Mouse (Mus musculus): Measurements from ENCODE around the gene Camta1. TPM values are rescaled to one million over a fixed set of nuclear protein-coding genes. Genes with fewer than 3 reads are reported as not detected.
"Not testable (repeated sequence)": the region's sequence is repeated elsewhere in the genome, so short reads cannot be mapped to it uniquely, and the experiment has no call there.

The Camta1 gene
- polyA plus RNA-seq, 1 experiment from 2014 or later: 150 TPM

GRCm38 (mm10) chr4:150914290-150914733 lies 947.4 kb downstream of the Camta1 start, which contains the start of the genes Park7 and Tnfrsf9:
Park7 (minus strand) TSS chr4:150914437.
Tnfrsf9 (plus strand) TSS chr4:150914562.
- peak within 1 kb of the TSS; percentile 22; the same call in 1 of the 2 replicates for H3K27ac ChIP-seq (ENCODE audit: low read depth, low read length)
- no peaks in the 10 kb centered on the region for H3K36me3 ChIP-seq (ENCODE audit: control insufficient read depth, insufficient read depth, low read length)
- H3K4me1 ChIP-seq (ENCODE audit: control insufficient read depth, insufficient read depth, low read length): peaks cover 9% of the 10 kb centered on the region
- peak; percentile 86 for ATAC-seq (ENCODE audit: low FRiP score)
- H3K27me3 ChIP-seq (ENCODE audit: control insufficient read depth, insufficient read depth, low read length): no peaks in the 10 kb centered on the region
- H3K4me3 ChIP-seq (ENCODE audit: low read depth, low read length): peak within 1 kb of the TSS; percentile 51
- H3K4me2 ChIP-seq: peak within 1 kb of the TSS; percentile 71
- peak within 1 kb of the TSS; percentile 80 for H3K9ac ChIP-seq (ENCODE audit: low read length)
- no peaks in the 10 kb centered on the region for H3K9me3 ChIP-seq (ENCODE audit: control insufficient read depth, low read length)
- under 1% methylated on average over 48 of the region's 48 CpGs for WGBS
- peak; percentile 99 for DNase-seq (ENCODE audit: low spot score, missing footprints)

GRCm38 (mm10) chr4:150913743-150914142 lies 947.9 kb downstream of the Camta1 start:
- Histone ChIP-seq H3K36me3 (ENCODE audit: control insufficient read depth, insufficient read depth, low read length) (no peaks in the 10 kb centered on the region), H3K9ac (ENCODE audit: low read length) (peak overlapping the region; percentile 65), H3K4me3 (ENCODE audit: low read depth, low read length) (peak overlapping the region; percentile 51), H3K9me3 (ENCODE audit: control insufficient read depth, low read length) (no peaks in the 10 kb centered on the region), H3K27me3 (ENCODE audit: control insufficient read depth, insufficient read depth, low read length) (no peaks in the 10 kb centered on the region), H3K27ac (ENCODE audit: low read depth, low read length) (0 out of 2 replicates have a peak overlapping the region, but pooled peaks have one; percentile 22), H3K4me2 (peak overlapping the region; percentile 55), H3K4me1 (ENCODE audit: control insufficient read depth, insufficient read depth, low read length) (peaks cover 12% of the 10 kb centered on the region)
- 21% methylated on average over 12 of the region's 12 CpGs for WGBS
- no peak for ATAC-seq (ENCODE audit: low FRiP score)
- DNase-seq (ENCODE audit: low spot score, missing footprints): peak; percentile 90

DNA sequence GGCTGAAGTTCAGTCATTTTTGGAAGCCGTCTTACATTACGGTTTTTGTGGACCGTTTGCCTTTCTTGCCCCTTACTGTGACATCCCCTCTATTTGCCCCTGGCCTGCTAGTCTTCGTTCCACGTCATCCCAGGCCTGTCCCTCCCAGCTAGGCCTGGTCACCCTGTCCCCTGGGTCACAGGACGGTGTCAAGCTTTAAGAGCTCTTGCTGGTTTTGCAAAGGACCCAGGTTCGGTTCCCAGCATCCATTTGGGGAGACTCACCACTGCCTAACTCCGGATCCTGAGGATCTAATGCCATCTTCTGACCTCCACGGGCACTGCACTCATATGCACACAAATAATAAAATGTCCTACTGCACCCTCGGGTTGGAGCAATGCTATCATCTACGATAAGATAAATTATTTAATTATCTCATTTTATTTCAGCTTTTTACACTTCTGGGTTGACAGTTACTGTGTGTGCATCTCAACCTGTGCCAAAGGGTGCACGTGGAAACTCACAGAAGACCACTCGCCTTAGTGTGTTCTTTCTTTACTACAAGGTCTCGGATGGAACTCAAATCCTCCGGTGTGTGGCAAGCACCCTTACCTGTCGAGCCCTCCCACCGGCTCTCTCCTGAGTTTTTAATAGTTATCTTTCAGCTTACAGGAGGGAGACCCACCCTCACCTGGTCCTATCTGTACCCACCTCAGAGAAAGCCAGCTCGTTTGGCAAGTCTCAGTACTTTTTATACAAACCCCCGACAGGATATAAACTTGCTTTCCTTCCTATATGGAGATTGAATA lies 951.3 kb downstream of the Camta1 start:
- Histone ChIP-seq H3K4me1 (ENCODE audit: control insufficient read depth, insufficient read depth, low read length) (peaks cover 10% of the 10 kb centered on the region), H3K9me3 (ENCODE audit: control insufficient read depth, low read length) (no peaks in the 10 kb centered on the region), H3K4me3 (ENCODE audit: low read depth, low read length) (peak overlapping the region; percentile 82; the same call in 1 of the 2 replicates), H3K27me3 (ENCODE audit: control insufficient read depth, insufficient read depth, low read length) (no peaks in the 10 kb centered on the region), H3K4me2 (peak overlapping the region; percentile 51), H3K36me3 (ENCODE audit: control insufficient read depth, insufficient read depth, low read length) (no peaks in the 10 kb centered on the region; the same call in 1 of the 2 replicates), H3K27ac (ENCODE audit: low read depth, low read length) (no peak overlapping the region), H3K9ac (ENCODE audit: low read length) (peak overlapping the region; percentile 89; the same call in 1 of the 2 replicates)
- ATAC-seq (ENCODE audit: low FRiP score) (peak; percentile 30), DNase-seq (ENCODE audit: low spot score, missing footprints) (no peak)
- WGBS: 84% methylated on average over 19 of the region's 19 CpGs

DNA sequence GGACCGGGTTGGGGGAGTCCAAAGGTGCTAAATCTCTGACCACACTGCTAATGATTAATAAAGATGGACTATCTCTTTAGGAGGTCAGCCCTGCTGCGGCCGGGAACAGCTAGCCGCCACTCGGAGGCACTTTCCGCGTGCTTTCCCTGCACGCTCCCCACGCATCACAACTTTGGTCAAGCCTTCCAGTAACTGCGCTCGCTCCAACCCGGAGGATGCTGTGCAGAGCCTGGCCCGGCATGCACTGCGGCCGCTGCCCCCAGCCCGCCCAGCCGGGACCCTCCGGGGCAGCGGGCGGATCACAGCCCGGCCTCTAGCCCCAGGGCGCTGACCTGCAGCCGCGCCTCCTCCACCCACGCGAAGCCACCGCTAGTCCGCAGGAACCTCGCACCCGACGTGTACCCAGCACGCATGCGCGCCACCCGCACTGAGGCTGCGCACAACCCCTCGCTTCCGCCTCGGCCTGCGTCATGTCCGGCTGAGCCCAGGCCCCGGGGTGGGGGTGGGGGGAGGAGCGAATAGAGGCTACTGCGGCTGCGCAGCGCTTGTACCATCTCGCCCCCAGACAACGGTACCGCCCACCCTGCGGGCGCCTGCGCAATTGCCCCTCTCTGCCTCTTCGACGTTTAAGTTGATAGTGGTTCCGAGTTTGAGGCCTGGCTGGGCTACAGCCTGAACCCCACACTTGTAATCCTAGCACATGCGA lies 952.1 kb downstream of the Camta1 start:
- peak overlapping the region; percentile 51 for H3K4me2 ChIP-seq
- under 1% methylated on average over 53 of the region's 56 CpGs for WGBS
- no peaks in the 10 kb centered on the region for H3K27me3 ChIP-seq (ENCODE audit: control insufficient read depth, insufficient read depth, low read length)
- H3K4me3 ChIP-seq (ENCODE audit: low read depth, low read length): peak overlapping the region; percentile 82
- H3K27ac ChIP-seq (ENCODE audit: low read depth, low read length): peak overlapping the region; percentile 76
- DNase-seq (ENCODE audit: low spot score, missing footprints) (peak; percentile 100), ATAC-seq (ENCODE audit: low FRiP score) (peak; percentile 92)
- H3K4me1 ChIP-seq (ENCODE audit: control insufficient read depth, insufficient read depth, low read length): peaks cover 3% of the 10 kb centered on the region; the same call in 1 of the 2 replicates
- H3K9me3 ChIP-seq (ENCODE audit: control insufficient read depth, low read length): no peaks in the 10 kb centered on the region
- no peaks in the 10 kb centered on the region; the same call in 1 of the 2 replicates for H3K36me3 ChIP-seq (ENCODE audit: control insufficient read depth, insufficient read depth, low read length)
- H3K9ac ChIP-seq (ENCODE audit: low read length): peak overlapping the region; percentile 89

- H3K9me3 ChIP-seq (ENCODE audit: control insufficient read depth, low read length); H3K36me3 ChIP-seq (ENCODE audit: control insufficient read depth, insufficient read depth, low read length); H3K27ac ChIP-seq (ENCODE audit: low read depth, low read length); H3K27me3 ChIP-seq (ENCODE audit: control insufficient read depth, insufficient read depth, low read length); H3K9ac ChIP-seq (ENCODE audit: low read length); DNase-seq (ENCODE audit: low spot score, missing footprints); ATAC-seq (ENCODE audit: low FRiP score); H3K4me3 ChIP-seq (ENCODE audit: low read depth, low read length); H3K4me1 ChIP-seq (ENCODE audit: control insufficient read depth, insufficient read depth, low read length): not testable (repeated sequence)
- 71% methylated on average over 5 of the region's 5 CpGs for WGBS
- H3K4me2 ChIP-seq: peak overlapping the region; percentile 51; the same call in 1 of the 2 replicates
These were observed 953.2 kb downstream of the Camta1 start for GRCm38 (mm10) chr4:150908512-150908911.

DNA sequence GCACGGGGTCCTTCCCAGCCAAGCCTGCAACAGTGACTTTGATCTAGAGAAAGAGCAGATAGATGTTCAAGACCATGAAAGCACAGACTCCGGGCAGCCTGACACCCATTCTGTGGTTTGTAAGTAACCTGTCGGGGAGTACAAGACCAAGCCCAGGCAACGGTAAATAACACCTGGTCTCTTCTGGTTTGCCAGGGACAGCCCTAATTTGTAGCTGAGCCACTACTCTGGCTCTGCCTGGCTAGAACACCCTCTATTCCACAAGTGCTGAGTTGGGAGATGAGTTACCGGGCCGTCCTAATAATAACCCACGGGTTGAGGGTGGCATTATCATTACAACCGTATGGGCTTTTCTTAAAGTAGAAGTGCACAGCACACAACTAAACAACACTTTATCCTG lies 954.6 kb downstream of the Camta1 start:
- ATAC-seq (ENCODE audit: low FRiP score) (no peak), DNase-seq (ENCODE audit: low spot score, missing footprints) (no peak)
- peaks cover 2% of the 10 kb centered on the region for H3K36me3 ChIP-seq (ENCODE audit: control insufficient read depth, insufficient read depth, low read length)
- no peak overlapping the region for H3K9ac ChIP-seq (ENCODE audit: low read length)
- WGBS: 92% methylated on average over 8 of the region's 8 CpGs
- no peak overlapping the region for H3K4me3 ChIP-seq (ENCODE audit: low read depth, low read length)
- no peaks in the 10 kb centered on the region for H3K9me3 ChIP-seq (ENCODE audit: control insufficient read depth, low read length)
- H3K27ac ChIP-seq (ENCODE audit: low read depth, low read length): no peak overlapping the region
- H3K4me2 ChIP-seq: no peak overlapping the region
- H3K4me1 ChIP-seq (ENCODE audit: control insufficient read depth, insufficient read depth, low read length): peaks cover 3% of the 10 kb centered on the region; the same call in 1 of the 2 replicates
- no peaks in the 10 kb centered on the region for H3K27me3 ChIP-seq (ENCODE audit: control insufficient read depth, insufficient read depth, low read length)

GRCm38 (mm10) chr4:150903091-150903742 lies 958.5 kb downstream of the Camta1 start:
- no peak overlapping the region for H3K27ac ChIP-seq (ENCODE audit: low read depth, low read length)
- ATAC-seq (ENCODE audit: low FRiP score) (no peak), DNase-seq (ENCODE audit: low spot score, missing footprints) (peak; percentile 17)
- H3K9ac ChIP-seq (ENCODE audit: low read length): no peak overlapping the region
- H3K4me1 ChIP-seq (ENCODE audit: control insufficient read depth, insufficient read depth, low read length): no peaks in the 10 kb centered on the region
- H3K27me3 ChIP-seq (ENCODE audit: control insufficient read depth, insufficient read depth, low read length): no peaks in the 10 kb centered on the region
- no peak overlapping the region for H3K4me2 ChIP-seq
- H3K36me3 ChIP-seq (ENCODE audit: control insufficient read depth, insufficient read depth, low read length): peaks cover 14% of the 10 kb centered on the region
- no peak overlapping the region for H3K4me3 ChIP-seq (ENCODE audit: low read depth, low read length)
- H3K9me3 ChIP-seq (ENCODE audit: control insufficient read depth, low read length): no peaks in the 10 kb centered on the region
- 94% methylated on average over 14 of the region's 14 CpGs for WGBS

DNA sequence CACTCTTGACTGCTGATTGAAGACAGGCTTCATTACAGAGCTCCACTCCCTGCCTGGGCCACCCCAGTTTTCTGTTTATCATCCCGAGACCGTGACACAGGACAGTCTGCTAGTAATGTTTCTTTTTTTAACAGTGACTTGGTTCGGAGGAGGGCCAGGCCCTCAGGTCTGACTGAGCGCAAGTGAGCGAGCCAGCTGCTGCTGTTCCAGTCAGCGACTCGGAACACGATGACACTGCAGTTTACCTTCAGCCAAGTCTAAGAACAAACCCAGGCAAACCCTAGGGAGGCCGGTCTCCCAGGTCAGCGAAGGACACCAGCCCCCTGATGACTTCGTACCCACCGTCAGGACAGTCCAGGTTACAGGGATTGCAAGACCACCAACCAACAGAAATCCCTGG lies 959.6 kb downstream of the Camta1 start:
- Histone ChIP-seq H3K27me3 (ENCODE audit: control insufficient read depth, insufficient read depth, low read length) (no peaks in the 10 kb centered on the region), H3K9ac (ENCODE audit: low read length) (no peak overlapping the region), H3K4me1 (ENCODE audit: control insufficient read depth, insufficient read depth, low read length) (no peaks in the 10 kb centered on the region), H3K4me3 (ENCODE audit: low read depth, low read length) (no peak overlapping the region), H3K9me3 (ENCODE audit: control insufficient read depth, low read length) (no peaks in the 10 kb centered on the region), H3K4me2 (no peak overlapping the region), H3K27ac (ENCODE audit: low read depth, low read length) (no peak overlapping the region), H3K36me3 (ENCODE audit: control insufficient read depth, insufficient read depth, low read length) (peaks cover 14% of the 10 kb centered on the region)
- WGBS: 92% methylated on average over 12 of the region's 12 CpGs
- DNase-seq (ENCODE audit: low spot score, missing footprints) (peak; percentile 61), ATAC-seq (ENCODE audit: low FRiP score) (no peak)
